Mouse (Mus musculus) liver, embryonic 14.5 days (tissue): ENCODE data around the gene Zc3h12d.

Experiments
- CTCF ChIP-seq: IDR thresholded peaks from 2 replicates; pipeline ENCODE4 v1.5.1; 2016; ENCODE audit warnings: antibody characterized with exemption, low read depth, control low read depth
- EP300 ChIP-seq: IDR thresholded peaks from 2 replicates; pipeline ENCODE4 v1.6.1; 2016; ENCODE audit warnings: antibody characterized with exemption, low read depth

GRCm38 (mm10) chr10:7861259-7861936 lies 29.1 kb downstream of the Zc3h12d start:
- TF ChIP-seq CTCF (no peak), EP300 (no peak)
